Mouse (Mus musculus) embryo, embryonic 10 days (tissue): ENCODE measurements at regions not wholly inside any gene's neighbourhood (a gene's known extent, or its start where the extent isn't known, plus 50 kb on each side); places are given as distances from the start of the nearest gene placed in this dataset.

Source experiments
- DNase-seq: peaks from one replicate; pipeline ENCODE4 v3.0.0-alpha.2; 2015; ENCODE audit warnings: low spot score

DNA sequence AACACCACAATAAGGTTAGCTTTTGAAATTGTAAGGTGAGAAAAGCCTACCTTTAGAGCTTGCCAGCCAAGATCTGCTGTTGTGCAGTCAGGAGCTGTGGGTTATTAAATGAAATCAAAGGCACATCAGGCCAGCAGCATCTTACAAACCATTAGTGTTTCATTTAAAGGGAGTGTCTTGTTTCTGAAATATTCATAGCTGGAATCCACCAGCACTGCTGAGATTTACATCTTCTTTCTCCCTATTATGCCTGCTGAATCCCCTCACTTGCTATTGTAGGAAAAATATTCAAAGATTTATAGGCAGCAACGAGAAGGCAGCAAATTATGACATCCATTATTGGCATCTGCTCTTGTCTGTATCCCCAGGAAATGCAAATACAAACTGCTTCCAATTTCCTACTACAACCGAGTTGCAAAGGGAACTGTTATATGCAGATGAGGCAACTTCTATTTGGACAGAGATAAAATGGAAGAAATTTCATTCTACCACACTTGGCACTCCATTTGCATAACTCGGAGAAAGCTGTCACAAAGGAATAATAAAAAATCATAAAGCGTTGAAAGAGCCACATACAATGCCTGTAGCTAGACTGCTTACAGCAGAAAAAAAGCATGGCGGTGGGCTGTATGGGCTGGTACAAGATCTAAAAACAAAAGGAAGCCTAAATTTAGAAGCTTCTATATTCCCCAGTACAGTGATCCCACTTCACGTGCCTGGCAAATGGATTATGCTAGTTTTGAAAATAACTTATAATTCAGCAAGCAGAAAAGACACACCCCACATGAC lies 60.3 kb upstream of the Prkd1 start:
- no peak for DNase-seq

- DNase-seq, result peak; percentile 5
Measured at GRCm38 (mm10) chr12:50698613-50699442, 49.9 kb upstream of the Prkd1 start.
